Mouse (Mus musculus) inflammation-experienced regulatory T-cells, adult 6 months (primary cell): Measurements from ENCODE around the gene Gatd1. TPM values are rescaled to one million over a fixed set of nuclear protein-coding genes. Genes with fewer than 3 reads are reported as not detected.
A peak's percentile ranks its signal among the peaks of the same experiment; 100 is the strongest.
"Not testable (repeated sequence)": the region's sequence is repeated elsewhere in the genome, so short reads cannot be mapped to it uniquely, and the experiment has no call there.

Experiments used
- ATAC-seq: one replicate; pipeline ENCODE4 v1.8.0; 2017
- polyA plus RNA-seq, 3 experiments: library from polyadenylated mRNA; unstranded; fragments of 100-300 nt; shearing (Covaris generic); gene quantifications; one replicate each; pipeline ENCODE4 v1.2.1; 2017

Gatd1 gene
- polyA plus RNA-seq, 3 experiments from 2014 or later, result 70.1 to 108 (median 91.4) TPM

- ATAC-seq, result no peak
Measured at GRCm38 (mm10) chr7:141426948-141427730, 13.2 kb upstream of the Gatd1 start.

DNA sequence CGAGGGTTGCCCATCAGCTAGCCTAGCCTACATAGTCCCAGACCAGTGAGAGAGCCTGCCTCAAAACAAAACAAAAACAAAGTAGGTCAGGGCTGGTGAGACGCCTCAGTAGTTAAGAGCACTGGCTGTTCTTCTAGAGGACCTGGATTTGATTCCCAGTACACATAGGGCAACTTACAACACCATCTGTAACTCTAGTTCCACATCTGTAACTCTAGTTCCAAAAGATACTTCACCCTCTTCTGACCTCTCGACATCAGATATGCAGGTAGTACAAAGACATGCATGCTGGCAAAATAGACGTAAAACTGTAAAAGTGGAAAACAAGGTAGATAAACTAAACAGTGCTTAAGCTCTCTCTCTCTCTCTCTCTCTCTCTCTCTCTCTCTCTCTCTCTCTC lies 9.9 kb upstream of the Gatd1 start:
- ATAC-seq, result no peak

GRCm38 (mm10) chr7:141420030-141420702 lies 6.2 kb upstream of the Gatd1 start:
- ATAC-seq, result no peak

DNA sequence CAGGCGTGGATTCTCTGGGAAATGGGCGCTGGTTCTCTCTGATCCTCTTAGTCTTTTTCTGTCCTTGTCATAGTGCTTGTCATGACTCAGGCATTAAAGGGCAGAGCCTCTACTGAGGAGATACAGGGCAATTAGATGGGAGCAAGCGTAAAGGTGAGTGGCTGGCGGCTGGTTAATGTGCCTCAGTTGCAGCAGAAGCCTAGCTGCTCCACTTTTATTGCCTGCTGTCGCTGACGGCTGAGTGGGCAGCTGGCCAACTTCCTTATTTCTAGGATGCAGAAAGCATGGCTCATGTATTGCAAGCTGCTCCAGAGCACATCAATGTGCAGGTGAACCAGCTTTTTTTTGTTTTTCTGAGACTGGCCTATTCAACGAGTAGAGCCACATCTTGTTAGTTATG lies 5.0 kb upstream of the Gatd1 start:
- no peak for ATAC-seq

GRCm38 (mm10) chr7:141417731-141418681 lies 4.1 kb upstream of the Gatd1 start:
- ATAC-seq, result no peak

- ATAC-seq, result no peak
Measured at GRCm38 (mm10) chr7:141416144-141416841, 2.4 kb upstream of the Gatd1 start.

DNA sequence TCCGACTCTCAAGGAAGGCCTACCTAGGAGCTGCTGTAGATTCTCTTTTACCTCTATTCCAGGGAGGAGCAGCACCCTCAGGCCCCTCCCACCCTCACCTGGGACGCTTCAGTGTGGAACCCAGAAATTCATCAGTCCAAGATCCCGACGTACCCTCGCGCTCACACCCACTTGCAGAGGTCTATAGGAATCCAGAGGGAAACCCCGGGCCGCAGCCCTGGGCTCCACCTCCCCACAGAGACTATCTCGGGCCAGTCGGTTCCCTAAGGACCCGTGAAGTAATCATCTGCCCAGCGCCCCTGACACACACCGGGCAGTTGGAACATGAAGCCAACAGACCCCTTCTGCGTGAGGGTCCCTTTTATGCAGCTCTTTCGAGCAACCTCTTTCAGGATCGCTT lies 605 bp downstream of the Gatd1 start:
- ATAC-seq, result no peak

- no peak for ATAC-seq
Measured at GRCm38 (mm10) chr7:141411667-141412066, 2.3 kb downstream of the Gatd1 start.

- no peak for ATAC-seq
Measured at GRCm38 (mm10) chr7:141410631-141411030, 3.3 kb downstream of the Gatd1 start.

- ATAC-seq, result peak; percentile 79
Measured at GRCm38 (mm10) chr7:141408833-141409232, 5.1 kb downstream of the Gatd1 start.

DNA sequence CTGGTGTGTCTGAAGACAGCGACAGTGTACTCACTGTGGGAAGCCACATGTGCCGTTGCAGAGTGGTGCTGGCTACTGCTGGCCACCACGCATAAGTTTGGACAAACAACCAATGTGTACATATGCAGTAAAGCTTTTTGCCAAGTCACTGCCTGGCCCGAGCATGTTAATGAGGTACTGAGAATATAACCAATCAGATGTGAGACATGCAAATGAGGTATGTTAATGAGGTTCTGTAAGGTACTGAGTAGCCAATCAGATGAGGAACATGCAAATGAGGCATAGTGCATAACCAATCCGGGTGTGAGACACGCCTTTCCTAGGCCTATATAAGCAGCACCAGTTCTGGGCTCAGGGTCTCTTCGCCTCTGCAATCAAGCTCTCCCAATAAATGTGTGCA lies 6.3 kb downstream of the Gatd1 start:
- ATAC-seq, result not testable (repeated sequence)

DNA sequence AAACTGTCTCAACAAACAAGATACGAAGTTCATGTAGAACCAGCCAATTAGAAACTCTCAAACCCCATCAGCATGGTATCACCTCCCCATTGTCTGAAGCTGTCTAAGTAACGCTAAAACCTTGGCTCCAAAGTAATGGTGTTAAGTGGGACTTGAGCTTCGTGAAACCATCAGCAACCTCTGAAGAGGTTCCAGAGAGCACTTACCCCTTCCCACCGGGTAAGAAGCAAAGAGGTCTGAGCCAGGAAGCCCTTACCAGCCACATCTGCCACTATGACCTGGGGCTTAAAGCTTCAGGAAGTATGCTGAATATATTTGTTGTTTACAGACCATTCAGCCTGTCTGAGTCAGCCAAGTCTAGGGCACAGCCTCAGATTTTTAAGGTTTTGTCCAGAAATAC lies 8.5 kb downstream of the Gatd1 start:
- ATAC-seq, result no peak

DNA sequence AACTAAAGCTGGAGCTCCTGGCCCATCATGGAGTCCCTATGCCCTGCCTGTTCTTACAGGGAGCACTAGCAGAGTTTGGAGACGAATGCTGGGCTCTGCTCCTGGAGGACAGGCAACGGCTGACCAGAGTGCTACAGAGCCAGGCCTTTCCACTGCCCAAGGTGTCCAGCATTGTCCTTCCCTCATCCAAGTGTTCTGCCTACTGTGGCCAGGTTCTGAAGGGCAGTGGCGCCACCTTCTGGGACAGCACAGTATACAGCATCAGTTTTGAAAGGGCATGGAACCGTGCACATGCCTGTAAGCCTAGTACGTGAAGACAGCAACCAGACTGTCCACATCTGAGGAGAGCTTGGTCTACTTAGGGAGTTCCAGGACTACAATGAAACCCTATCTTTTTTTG lies 10.6 kb downstream of the Gatd1 start:
- ATAC-seq, result peak; percentile 58

- ATAC-seq, result no peak
Measured at GRCm38 (mm10) chr7:141395348-141395747, 18.6 kb downstream of the Gatd1 start.

DNA sequence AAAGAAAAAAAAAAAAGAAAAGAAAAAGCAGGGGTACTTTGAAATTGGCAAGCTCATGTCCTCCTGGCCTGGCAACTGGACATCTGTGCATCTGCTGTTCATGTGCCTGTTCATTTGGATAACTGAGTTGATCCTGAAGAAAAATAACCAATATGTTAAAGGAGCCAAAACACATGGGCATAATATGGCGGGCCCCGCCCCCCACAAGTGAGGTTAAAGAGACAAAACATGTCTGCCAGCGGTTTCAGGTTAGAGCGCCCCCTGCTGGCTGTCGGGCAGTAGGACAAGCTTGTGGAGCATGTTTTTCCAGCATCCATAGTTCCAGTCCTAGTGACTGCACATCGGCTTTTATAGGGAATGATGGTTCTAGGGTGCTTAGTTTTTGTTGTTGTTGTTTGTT lies 19.2 kb downstream of the Gatd1 start:
- ATAC-seq, result no peak

DNA sequence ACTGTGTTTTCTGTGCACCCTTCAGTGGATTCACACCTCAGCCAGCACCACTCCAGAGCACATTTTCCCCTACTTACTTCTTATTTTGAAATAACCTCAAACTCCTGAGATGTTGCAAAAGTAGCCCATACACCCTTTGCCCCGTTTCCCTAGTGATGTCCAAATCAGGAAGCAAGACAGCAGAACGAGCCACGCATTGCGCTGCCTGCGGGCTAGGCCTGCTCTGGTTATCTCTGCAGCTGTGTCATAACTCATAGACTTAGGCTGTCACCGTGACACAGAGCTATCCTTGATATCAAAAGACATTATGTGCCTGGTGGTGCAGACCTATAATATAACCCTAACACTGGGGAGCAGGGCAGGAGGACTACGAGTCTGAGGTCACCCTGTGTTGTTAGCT lies 19.8 kb downstream of the Gatd1 start:
- no peak for ATAC-seq

DNA sequence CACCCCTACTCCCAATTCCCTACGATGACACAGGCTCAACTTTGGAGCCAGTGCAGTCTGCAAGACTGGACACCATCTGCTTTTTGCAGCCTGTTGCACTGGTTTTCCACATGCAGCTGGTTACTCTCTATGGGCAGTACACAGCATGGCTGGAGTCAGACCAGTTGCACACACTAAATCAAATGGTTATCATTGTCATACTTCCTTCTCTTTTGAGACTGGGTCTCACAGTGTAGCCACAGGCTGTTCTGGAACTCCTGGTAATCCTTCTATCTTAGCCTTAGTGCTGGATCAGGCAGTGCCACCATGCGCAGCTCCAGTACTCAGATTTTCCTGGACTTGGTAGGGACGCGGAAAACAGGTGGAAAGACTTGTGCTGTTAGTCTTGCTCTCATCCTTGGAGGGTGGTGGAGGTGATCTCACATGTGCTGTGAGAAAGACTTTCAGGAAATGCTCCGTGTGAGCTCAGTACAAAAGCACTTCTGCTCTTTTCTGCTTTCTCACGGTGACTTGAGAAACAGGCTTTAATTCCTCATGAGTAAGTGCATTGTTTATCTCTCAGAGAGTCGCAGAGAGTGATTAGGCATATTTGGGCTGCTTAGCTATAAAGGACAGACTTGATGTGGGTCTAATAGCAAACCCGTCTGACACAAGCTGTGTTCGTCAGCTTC lies 21.2 kb downstream of the Gatd1 start:
- ATAC-seq, result no peak

DNA sequence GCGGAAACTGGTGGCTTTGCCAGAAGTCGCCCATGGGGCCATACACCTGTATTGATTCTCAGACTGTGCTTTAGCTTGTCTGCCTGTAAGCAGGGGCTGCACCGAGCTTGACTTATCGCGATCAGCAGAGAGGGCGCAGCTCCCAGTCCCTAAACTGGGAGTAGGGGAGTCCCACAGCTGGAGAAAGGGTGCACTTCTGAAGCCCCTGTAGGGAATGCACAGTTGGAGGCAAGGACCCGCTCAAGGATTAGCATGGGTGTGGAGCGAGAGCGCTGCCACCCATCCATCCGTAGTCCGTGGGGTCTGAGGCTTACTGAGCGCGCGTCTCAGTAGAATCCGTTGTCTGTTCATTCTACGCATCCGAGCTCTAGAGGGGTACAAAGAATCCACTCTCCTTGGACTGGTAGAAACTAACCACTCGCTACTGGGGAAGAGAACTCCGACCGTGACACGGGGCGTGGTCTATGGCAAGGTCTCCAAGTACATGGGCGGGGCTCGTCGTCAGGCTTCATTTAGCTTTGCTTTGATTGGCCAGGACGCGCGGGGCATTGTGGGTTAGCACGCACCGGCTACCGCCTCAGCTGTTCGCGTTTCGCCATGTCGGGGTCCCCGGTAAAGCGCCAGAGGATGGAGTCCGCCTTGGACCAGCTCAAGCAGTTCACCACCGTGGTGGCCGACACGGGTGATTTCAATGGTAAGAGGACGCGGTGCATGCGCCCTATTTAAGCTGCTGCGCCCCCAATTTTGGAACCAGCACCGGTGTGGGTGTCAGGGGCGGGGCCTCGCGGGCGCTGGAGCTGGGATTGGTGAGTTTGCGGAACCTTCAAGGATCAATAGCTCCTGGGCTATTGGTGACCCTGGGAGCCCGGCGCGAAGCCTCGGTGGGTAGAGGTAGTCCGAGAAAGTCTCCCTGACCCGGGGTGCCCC lies 22.0 kb downstream of the Gatd1 start, which contains the start of gene Taldo1:
Gene Taldo1, plus strand, starts transcription at position 575 of the 927 bp plus-strand sequence.
- peak; percentile 95 for ATAC-seq

- no peak for ATAC-seq
Measured at GRCm38 (mm10) chr7:141390326-141391259, 23.3 kb downstream of the Gatd1 start.
